Mouse (Mus musculus) G1E (cell line): ENCODE data around the gene Top2a.

Experiments used
- CTCF ChIP-seq: IDR thresholded peaks from 2 replicates; pipeline ENCODE4 v1.5.1; 2012; ENCODE audit warnings: low read depth, low read length, inconsistent platforms, mixed read lengths
- POLR2AphosphoS5 ChIP-seq: IDR thresholded peaks from 2 replicates; pipeline ENCODE4 v1.6.1; 2012; ENCODE audit warnings: low read depth, low read length, inconsistent platforms; ENCODE audit not compliant: insufficient replicate concordance
- TAL1 ChIP-seq: conservative IDR thresholded peaks from 2 replicates; pipeline ENCODE4 v1.6.1; 2012; ENCODE audit warnings: low read depth, low read length, inconsistent platforms, mixed read lengths

GRCm38 (mm10) chr11:98961051-98961592, 62.9 kb downstream of the Top2a start:
- no peak for TF ChIP-seq CTCF
- no peak for TF ChIP-seq POLR2AphosphoS5
- no peak for TF ChIP-seq TAL1
